Mouse (Mus musculus) CH12.LX (cell line): ENCODE measurements around the gene Nfatc2ip. TPM values are rescaled to one million over a fixed set of nuclear protein-coding genes. Genes with fewer than 3 reads are reported as not detected.

ENCODE experiments used
- DNase-seq: peaks from one replicate; pipeline ENCODE4 v3.0.0-alpha.2; 2013; ENCODE audit errors: extremely low read depth
- H3K27ac ChIP-seq: 2 replicates; pipeline ENCODE4 v1.5.1; 2012; ENCODE audit warnings: low read depth, mild to moderate bottlenecking, control low read depth, moderate library complexity; ENCODE audit not compliant: insufficient read depth
- H3K27me3 ChIP-seq: replicated peaks from 2 replicates; pipeline ENCODE3; 2012; ENCODE audit warnings: inconsistent platforms
- H3K36me3 ChIP-seq, 2 experiments: replicated peaks in 1 of 2; 2 replicates each; pipeline versions ENCODE3 to v1.6.1; 2012; ENCODE audit warnings: inconsistent platforms in 1 of 2, low read length in 1 of 2, mild to moderate bottlenecking in 1 of 2, mixed read lengths in 1 of 2, moderate library complexity in 1 of 2; ENCODE audit not compliant: control insufficient read depth in 1 of 2, insufficient read depth in 1 of 2
- H3K4me1 ChIP-seq, 2 experiments: 2 replicates each; pipeline ENCODE4 v1.6.1; 2012; ENCODE audit warnings: inconsistent platforms in 1 of 2, moderate library complexity in 1 of 2; ENCODE audit not compliant: insufficient read depth in 2 of 2, control insufficient read depth in 1 of 2
- H3K4me2 ChIP-seq: 2 replicates; pipeline ENCODE4 v1.6.1; 2012; ENCODE audit warnings: low read depth, mild to moderate bottlenecking, control low read depth; ENCODE audit not compliant: poor library complexity, insufficient read depth, severe bottlenecking
- H3K4me3 ChIP-seq, 3 experiments: fragments of 150-350 bp in 1 of 3; sonication (generic) in 1 of 3; replicated peaks in 1 of 3; 2 replicates each; pipeline versions ENCODE3 to v1.5.1; 2011 to 2012; ENCODE audit warnings: low read depth in 2 of 3, low read length in 2 of 3, mild to moderate bottlenecking in 2 of 3, moderate library complexity in 2 of 3, control low read depth in 1 of 3, improper control_type of control experiment in 1 of 3, inconsistent platforms in 1 of 3, mixed read lengths in 1 of 3; ENCODE audit not compliant: poor library complexity in 1 of 3
- H3K79me2 ChIP-seq: replicated peaks from 2 replicates; pipeline ENCODE4 v1.6.1; 2012; ENCODE audit warnings: mild to moderate bottlenecking, moderate library complexity; ENCODE audit not compliant: control insufficient read depth, poor library complexity, insufficient read depth, severe bottlenecking; ENCODE audit errors: extremely low read depth
- H3K9ac ChIP-seq: 2 replicates; pipeline ENCODE4 v1.6.1; 2012; ENCODE audit warnings: low read depth, mild to moderate bottlenecking, control low read depth, moderate library complexity; ENCODE audit not compliant: insufficient read depth
- H3K9me3 ChIP-seq: replicated peaks from 2 replicates; pipeline ENCODE3; 2012; ENCODE audit warnings: low read length, inconsistent platforms, mixed read lengths
- BHLHE40 ChIP-seq: IDR thresholded peaks from 2 replicates; pipeline ENCODE4 v1.6.1; 2011; ENCODE audit warnings: mild to moderate bottlenecking, low read depth, low read length, improper control_type of control experiment
- CHD2 ChIP-seq: IDR thresholded peaks from 2 replicates; pipeline ENCODE4 v1.6.1; 2011; ENCODE audit warnings: low read length, improper control_type of control experiment
- E2F4 ChIP-seq: IDR thresholded peaks from 2 replicates; pipeline ENCODE4 v1.6.1; 2011; ENCODE audit warnings: low read depth, low read length, improper control_type of control experiment; ENCODE audit not compliant: insufficient replicate concordance
- ELF1 ChIP-seq: IDR thresholded peaks from 2 replicates; pipeline ENCODE4 v1.6.1; 2014; ENCODE audit warnings: low read depth, mild to moderate bottlenecking, inconsistent platforms, low read length, improper control_type of control experiment
- EP300 ChIP-seq: IDR thresholded peaks from 2 replicates; pipeline ENCODE4 v1.6.1; 2011; ENCODE audit warnings: low read length, improper control_type of control experiment
- GABPA ChIP-seq: IDR thresholded peaks from 2 replicates; pipeline ENCODE4 v1.6.1; 2012; ENCODE audit warnings: low read depth, low read length, improper control_type of control experiment, inconsistent platforms; ENCODE audit not compliant: insufficient replicate concordance
- HCFC1 ChIP-seq: IDR thresholded peaks from 2 replicates; pipeline ENCODE4 v1.6.1; 2012; ENCODE audit warnings: low read depth, mild to moderate bottlenecking, inconsistent platforms, low read length, improper control_type of control experiment
- IRF4 ChIP-seq: IDR thresholded peaks from 2 replicates; pipeline ENCODE4 v1.6.1; 2014; ENCODE audit warnings: low read depth, mild to moderate bottlenecking, inconsistent platforms, low read length, improper control_type of control experiment
- JUN ChIP-seq: IDR thresholded peaks from 2 replicates; pipeline ENCODE4 v1.6.1; 2011; ENCODE audit warnings: low read depth, mild to moderate bottlenecking, low read length, improper control_type of control experiment, moderate library complexity; ENCODE audit not compliant: insufficient read depth
- JUND ChIP-seq: conservative IDR thresholded peaks from 2 replicates; pipeline ENCODE4 v1.6.1; 2011; ENCODE audit warnings: low read depth, low read length, improper control_type of control experiment
- KAT2A ChIP-seq: IDR thresholded peaks from 2 replicates; pipeline ENCODE4 v1.6.1; 2012; ENCODE audit warnings: low read length, improper control_type of control experiment, inconsistent platforms; ENCODE audit not compliant: insufficient replicate concordance
- MAX ChIP-seq: IDR thresholded peaks from 2 replicates; pipeline ENCODE4 v1.6.1; 2011; ENCODE audit warnings: low read length, improper control_type of control experiment
- MEF2A ChIP-seq: IDR thresholded peaks from 2 replicates; pipeline ENCODE4 v1.6.1; 2014; ENCODE audit warnings: low read depth, mild to moderate bottlenecking, inconsistent platforms, low read length, improper control_type of control experiment, borderline replicate concordance
- MXI1 ChIP-seq: IDR thresholded peaks from 2 replicates; pipeline ENCODE4 v1.6.1; 2011; ENCODE audit warnings: mild to moderate bottlenecking, low read depth, low read length, improper control_type of control experiment
- MYC ChIP-seq: IDR thresholded peaks from 2 replicates; pipeline ENCODE4 v1.6.1; 2011; ENCODE audit warnings: low read depth, mild to moderate bottlenecking, improper control_type of control experiment, low read length
- NELFE ChIP-seq: IDR thresholded peaks from 2 replicates; pipeline ENCODE4 v1.6.1; 2011; ENCODE audit warnings: low read depth, low read length, improper control_type of control experiment
- NRF1 ChIP-seq: IDR thresholded peaks from 2 replicates; pipeline ENCODE4 v1.6.1; 2014; ENCODE audit warnings: low read depth, mild to moderate bottlenecking, inconsistent platforms, low read length, improper control_type of control experiment, moderate library complexity
- PAX5 ChIP-seq: IDR thresholded peaks from 2 replicates; pipeline ENCODE4 v1.6.1; 2012; ENCODE audit warnings: low read length, inconsistent platforms, mixed read lengths
- POLR2A ChIP-seq: IDR thresholded peaks from 2 replicates; pipeline ENCODE4 v1.6.1; 2011; ENCODE audit warnings: low read depth, mild to moderate bottlenecking, improper control_type of control experiment, low read length
- RAD21 ChIP-seq: IDR thresholded peaks from 2 replicates; pipeline ENCODE4 v1.6.1; 2011; ENCODE audit warnings: low read depth, mild to moderate bottlenecking, low read length, improper control_type of control experiment, moderate library complexity
- SIN3A ChIP-seq: IDR thresholded peaks from 2 replicates; pipeline ENCODE4 v1.6.1; 2012; ENCODE audit warnings: low read length, improper control_type of control experiment, inconsistent platforms
- SMC3 ChIP-seq: IDR thresholded peaks from 2 replicates; pipeline ENCODE4 v1.6.1; 2011; ENCODE audit warnings: low read depth, low read length, improper control_type of control experiment
- UBTF ChIP-seq: IDR thresholded peaks from 2 replicates; pipeline ENCODE4 v1.6.1; 2012; ENCODE audit warnings: low read depth, mild to moderate bottlenecking, inconsistent platforms, low read length, improper control_type of control experiment, moderate library complexity
- USF1 ChIP-seq: IDR thresholded peaks from 2 replicates; pipeline ENCODE4 v1.6.1; 2014; ENCODE audit warnings: low read depth, mild to moderate bottlenecking, inconsistent platforms, low read length, improper control_type of control experiment
- dilution Hi-C: fragments of 300-500 bp; cut with MboI; formaldehyde crosslinking; loops from 2 replicates; pipeline ENCODE4 v1.14.3; 2020; ENCODE audit warnings: low sequenced_read_pairs; ENCODE audit not compliant: extremely low pct_unique_long_range_greater_than_20kb, extremely low pct_ligation_motif_present
- in situ Hi-C: fragments of 300-500 bp; cut with MboI; formaldehyde crosslinking; loops from 3 replicates; pipeline ENCODE4 v1.14.3; 2019; ENCODE audit warnings: low sequenced_read_pairs, low pct_ligation_motif_present, low pct_unique_long_range_greater_than_20kb, mixed read lengths
- polyA plus RNA-seq: library from polyadenylated mRNA; unstranded; fragments of >175 nt; gene quantifications from 2 replicates; pipeline ENCODE4 v1.2.1, GENCODE M21; 2012; ENCODE audit warnings: low read depth; ENCODE audit not compliant: insufficient read length
- total RNA-seq, 2 experiments: library from RNA; depleted of rRNA; stranded (reverse); fragments of 300-350 nt in 1 of 2; fragments of >200 nt in 1 of 2; gene quantifications; 2 replicates each; pipeline ENCODE4 v1.2.3; 2012 to 2014

Nfatc2ip gene
- total and polyA plus RNA-seq, 3 experiments, result 7.8 to 15.0 (median 13.9) TPM

DNA sequence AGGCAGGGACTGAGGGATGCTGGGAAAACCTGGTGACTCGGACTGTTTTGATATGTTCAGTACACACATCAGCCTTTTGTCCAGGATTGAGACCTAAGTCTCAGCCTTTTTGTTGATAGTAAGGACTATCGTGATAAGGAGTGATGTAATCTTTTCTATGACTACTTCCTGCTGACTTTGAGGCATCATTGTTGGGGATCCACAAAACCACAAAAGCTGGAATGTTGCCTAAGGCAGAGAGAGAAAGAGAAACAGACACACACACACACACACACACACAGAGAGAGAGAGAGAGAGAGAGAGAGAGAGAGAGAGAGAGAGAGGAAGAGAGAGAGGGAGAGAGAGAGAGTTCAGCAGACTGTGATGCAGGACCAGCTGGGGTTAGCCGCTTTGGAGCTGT lies 22.0 kb upstream of the Nfatc2ip start:
- H3K4me1 ChIP-seq, result peaks cover 26 to 43% of the 10 kb centered on the region in 2 experiments
- no peak overlapping the region for H3K9ac ChIP-seq
- H3K36me3 ChIP-seq, result peaks cover 0 to 5% of the 10 kb centered on the region in 2 experiments
- dilution Hi-C loops, result no loop called here
- TF ChIP-seq MXI1 (no peak), BHLHE40 (no peak), E2F4 (no peak), MAX (no peak), MYC (no peak)
- H3K4me2 ChIP-seq, result no peak overlapping the region
- H3K79me2 ChIP-seq, result peaks cover 15% of the 10 kb centered on the region
- H3K27me3 ChIP-seq, result no peaks in the 10 kb centered on the region
- peak overlapping the region; percentile 57; the same call in 1 of the 2 replicates for H3K27ac ChIP-seq
- in situ Hi-C loops, result no loop called here
- H3K9me3 ChIP-seq, result peaks cover 13% of the 10 kb centered on the region
- H3K4me3 ChIP-seq, result no peak overlapping the region
- DNase-seq, result no peak

DNA sequence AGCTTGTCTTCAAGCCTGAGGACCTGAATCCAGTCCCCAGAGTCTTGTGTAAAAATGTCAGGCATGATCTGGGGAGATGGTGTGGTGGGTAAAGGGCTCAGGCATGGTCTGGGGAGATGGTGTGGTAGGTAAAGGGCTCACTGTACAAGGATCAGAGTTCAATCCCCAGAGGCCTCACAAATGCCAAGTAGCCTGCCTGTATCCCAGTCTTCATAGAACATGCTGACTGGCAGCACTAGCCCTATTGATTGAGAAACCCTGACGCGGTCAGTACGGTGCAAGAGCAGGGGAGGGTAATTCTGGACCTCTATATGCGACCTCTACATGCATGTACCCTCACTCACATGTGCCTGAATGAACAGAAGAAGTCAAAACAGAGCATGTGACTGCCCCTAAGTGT lies 21.1 kb upstream of the Nfatc2ip start:
- Histone ChIP-seq H3K4me3 (no peak overlapping the region), H3K27ac (peak overlapping the region; percentile 100), H3K27me3 (no peaks in the 10 kb centered on the region), H3K4me1 (peaks cover 34 to 51% of the 10 kb centered on the region in 2 experiments)
- dilution Hi-C loops, result no loop called here
- TF ChIP-seq MAX (peak; percentile 56; the same call in 1 of the 2 replicates), MXI1 (no peak), POLR2A (0 out of 2 replicates have a peak, but pooled peaks have one; percentile 6)
- TF ChIP-seq, all 38 proteins: peak for 2
- no peak for DNase-seq
- peak overlapping the region; percentile 23; the same call in 1 of the 2 replicates for H3K9ac ChIP-seq
- H3K36me3 ChIP-seq, result peaks cover 4 to 14% of the 10 kb centered on the region in 2 experiments
- H3K79me2 ChIP-seq, result peaks cover 21% of the 10 kb centered on the region
- no peak overlapping the region for H3K4me2 ChIP-seq
- in situ Hi-C loops, result no loop called here
- H3K9me3 ChIP-seq, result peaks cover 10% of the 10 kb centered on the region

DNA sequence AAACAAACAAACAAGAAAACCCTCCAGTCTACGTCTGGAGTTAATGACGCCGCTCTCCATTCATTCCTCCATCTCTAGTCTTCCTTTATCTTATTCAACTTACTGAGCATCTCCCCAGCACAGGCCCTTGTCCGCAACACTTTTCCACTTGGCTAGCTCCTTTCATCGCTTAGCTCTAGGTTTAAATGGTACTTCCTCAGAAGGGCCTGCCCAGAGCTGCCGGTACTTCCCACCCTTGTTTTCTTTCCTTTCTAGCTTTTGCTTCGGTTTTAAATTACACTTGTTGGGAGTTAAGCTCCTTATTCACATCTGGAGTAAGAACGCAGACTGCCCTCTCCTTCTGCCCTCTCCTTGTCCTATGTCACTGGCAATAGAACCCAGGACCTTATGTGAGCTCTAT lies 20.5 kb upstream of the Nfatc2ip start:
- TF ChIP-seq RAD21 (no peak), MEF2A (peak; percentile 11; the same call in 1 of the 2 replicates), EP300 (0 out of 2 replicates have a peak, but pooled peaks have one; percentile 5), UBTF (no peak; the same call in 1 of the 2 replicates), MYC (no peak), E2F4 (no peak), JUND (no peak), BHLHE40 (peak; percentile 4; the same call in 1 of the 2 replicates), KAT2A (no peak), JUN (no peak), SIN3A (no peak), POLR2A (no peak), CHD2 (no peak), USF1 (no peak), GABPA (no peak), HCFC1 (no peak), MXI1 (no peak), IRF4 (peak; percentile 37), SMC3 (peak; percentile 2; the same call in 1 of the 2 replicates), NRF1 (no peak), ELF1 (peak; percentile 6; the same call in 1 of the 2 replicates), PAX5 (no peak), NELFE (no peak)
- Histone ChIP-seq H3K4me3 (peak overlapping the region in 1 of 3 experiments; percentile 6), H3K4me2 (peak overlapping the region; percentile 35), H3K4me1 (peaks cover 38 to 56% of the 10 kb centered on the region in 2 experiments), H3K79me2 (peaks cover 23% of the 10 kb centered on the region), H3K9me3 (peaks cover 9% of the 10 kb centered on the region), H3K9ac (peak overlapping the region; percentile 23; the same call in 1 of the 2 replicates), H3K27me3 (no peaks in the 10 kb centered on the region), H3K27ac (peak overlapping the region; percentile 100), H3K36me3 (peaks cover 10 to 19% of the 10 kb centered on the region in 2 experiments)
- peak; percentile 65 for DNase-seq
- dilution Hi-C loops, result no loop called here
- in situ Hi-C loops, result no loop called here
